Comparison of ENCODE assay signal across 9 mouse cellular contexts in genomic region chr6:108661890-108662289, GRCm38 (mm10). TPM values are rescaled to one million over a fixed set of nuclear protein-coding genes. Genes with fewer than 3 reads are reported as not detected.
DNase-seq lines count a peak whose midpoint lies in the region; ATAC-seq and TF ChIP-seq lines count a peak whose summit lies in the region.
"Had no signal": no experiment of that assay in that cellular context is flagged by ENCODE, and none has a peak within 500 bp of the region (broad histone marks: within the 10 kb centered on the region; RNA-seq: fewer than 3 reads in every experiment).

No protein-coding gene starts in this region.

- TF ChIP-seq EP300 in CH12.LX (IDR thresholded peaks at IDR 0.05; ENCODE audit: low read length) = no peak

- H3K27me3 ChIP-seq in heart, embryonic 11.5 days (ENCODE audit: control insufficient read depth, insufficient read depth, low read length) = no peaks in the 10 kb centered on the region
- no peaks in the 10 kb centered on the region for H3K27me3 ChIP-seq in CH12.LX (replicated peaks)
- H3K27me3 ChIP-seq in forebrain, embryonic 13.5 days = no peaks in the 10 kb centered on the region
- peaks cover 56% of the 10 kb centered on the region for H3K27me3 ChIP-seq in liver, embryonic 15.5 days

- H3K27ac ChIP-seq in heart, embryonic 11.5 days (ENCODE audit: low read depth, low read length) = no peak overlapping the region
- H3K27ac ChIP-seq in CH12.LX (ENCODE audit: insufficient read depth, low read depth) = peak overlapping the region; percentile 43; the same call in 1 of the 2 replicates
- no peak overlapping the region for H3K27ac ChIP-seq in forebrain, embryonic 13.5 days
- H3K27ac ChIP-seq in liver, embryonic 15.5 days (replicated peaks) = no peak overlapping the region

- TF ChIP-seq RAD21 in CH12.LX (IDR thresholded peaks at IDR 0.05; ENCODE audit: low read depth, low read length) = no peak

- no peak for ATAC-seq in heart, embryonic 11.5 days (replicated peaks; ENCODE audit: insufficient number of reproducible peaks, low FRiP score, low TSS enrichment)
- ATAC-seq in forebrain, embryonic 13.5 days = no peak
- ATAC-seq in liver, embryonic 15.5 days (ENCODE audit: insufficient read depth) = no peak
- ATAC-seq in megakaryocyte progenitor cell, adult 5-6 weeks (replicated peaks; ENCODE audit: poor library complexity) = no peak

- peaks cover 53% of the 10 kb centered on the region for H3K79me2 ChIP-seq in CH12.LX (replicated peaks; ENCODE audit: control insufficient read depth, extremely low read depth, insufficient read depth, poor library complexity, severe bottlenecking)

- TF ChIP-seq POLR2A in CH12.LX (IDR thresholded peaks at IDR 0.05; ENCODE audit: low read depth, low read length) = no peak

- no peak for TF ChIP-seq CTCF in CH12.LX (conservative IDR thresholded peaks at IDR 0.05 in 1 of 2, IDR thresholded peaks at IDR 0.05 in 1 of 2; ENCODE audit: low read depth in 2 of 2, low read length in 2 of 2)

- peaks cover 21% of the 10 kb centered on the region for H3K4me1 ChIP-seq in heart, embryonic 11.5 days (ENCODE audit: control insufficient read depth, insufficient read depth, low read length)
- H3K4me1 ChIP-seq in CH12.LX (ENCODE audit: control insufficient read depth in 1 of 2, insufficient read depth in 2 of 2) = peaks cover 7 to 36% of the 10 kb centered on the region in 2 experiments; a peak in 3 of 4 replicates
- peaks cover 33% of the 10 kb centered on the region for H3K4me1 ChIP-seq in forebrain, embryonic 13.5 days
- H3K4me1 ChIP-seq in liver, embryonic 15.5 days (replicated peaks) = peaks cover 20% of the 10 kb centered on the region

- in situ Hi-C loops in CH12.LX (cut with MboI; ENCODE audit: low pct_ligation_motif_present, low pct_unique_long_range_greater_than_20kb, low sequenced_read_pairs) = loop anchor here (5.0 kb wide), 1 partner anchor 110 kb away; no protein-coding TSS in a partner anchor

- peak overlapping the region; percentile 84 for H3K4me2 ChIP-seq in heart, embryonic 11.5 days
- H3K4me2 ChIP-seq in CH12.LX (ENCODE audit: insufficient read depth, low read depth, poor library complexity, severe bottlenecking) = peak overlapping the region; percentile 89
- H3K4me2 ChIP-seq in forebrain, embryonic 13.5 days = peak overlapping the region; percentile 96
- peak overlapping the region; percentile 65 for H3K4me2 ChIP-seq in liver, embryonic 15.5 days

- WGBS in heart, embryonic 11.5 days (ENCODE audit: insufficient replicate concordance) = 42% methylated on average over 6 of the region's 6 CpGs
- WGBS in forebrain, embryonic 13.5 days = 50% methylated on average over 6 of the region's 6 CpGs
- WGBS in liver, embryonic 15.5 days (ENCODE audit: insufficient replicate concordance) = 43% methylated on average over 6 of the region's 6 CpGs

- peak overlapping the region; percentile 53 for H3K4me3 ChIP-seq in heart, embryonic 11.5 days (ENCODE audit: low read depth, low read length)
- peak overlapping the region; percentile 63 to 99 (median 95) for H3K4me3 ChIP-seq in CH12.LX (replicated peaks in 1 of 3; ENCODE audit: low read depth in 2 of 3, low read length in 2 of 3, poor library complexity in 1 of 3)
- peak overlapping the region; percentile 50 for H3K4me3 ChIP-seq in forebrain, embryonic 13.5 days
- peak overlapping the region; percentile 51 for H3K4me3 ChIP-seq in liver, embryonic 15.5 days (replicated peaks)

- no peaks in the 10 kb centered on the region for H3K9me3 ChIP-seq in heart, embryonic 11.5 days (replicated peaks; ENCODE audit: control insufficient read depth, low read length)
- H3K9me3 ChIP-seq in CH12.LX (replicated peaks; ENCODE audit: low read length) = no peaks in the 10 kb centered on the region
- no peaks in the 10 kb centered on the region for H3K9me3 ChIP-seq in forebrain, embryonic 13.5 days (replicated peaks)
- H3K9me3 ChIP-seq in liver, embryonic 15.5 days (replicated peaks) = no peaks in the 10 kb centered on the region
- H3K9me3 ChIP-seq: G1E had no signal

- peaks cover 7% of the 10 kb centered on the region; the same call in 1 of the 2 replicates for H3K36me3 ChIP-seq in heart, embryonic 11.5 days (ENCODE audit: control insufficient read depth, insufficient read depth, low read length)
- peaks cover 25 to 37% of the 10 kb centered on the region in 2 experiments for H3K36me3 ChIP-seq in CH12.LX (replicated peaks in 1 of 2; ENCODE audit: control insufficient read depth in 1 of 2, insufficient read depth in 1 of 2, low read length in 1 of 2)
- peaks cover 16% of the 10 kb centered on the region for H3K36me3 ChIP-seq in forebrain, embryonic 13.5 days (ENCODE audit: poor library complexity, severe bottlenecking)
- H3K36me3 ChIP-seq in liver, embryonic 15.5 days (replicated peaks) = peaks cover 14% of the 10 kb centered on the region
- H3K36me3 ChIP-seq: G1E had no signal

- dilution Hi-C loops in CH12.LX (cut with MboI; ENCODE audit: extremely low pct_ligation_motif_present, extremely low pct_unique_long_range_greater_than_20kb, low sequenced_read_pairs) = no loop called here

- peak overlapping the region; percentile 83 for H3K9ac ChIP-seq in heart, embryonic 11.5 days (ENCODE audit: low read depth, low read length)
- peak overlapping the region; percentile 97 for H3K9ac ChIP-seq in CH12.LX (ENCODE audit: insufficient read depth, low read depth)
- peak overlapping the region; percentile 61 for H3K9ac ChIP-seq in forebrain, embryonic 13.5 days
- no peak overlapping the region; the same call in 1 of the 2 replicates for H3K9ac ChIP-seq in liver, embryonic 15.5 days

- no peak for DNase-seq in heart, postnatal 4 days
- DNase-seq in CH12.LX (ENCODE audit: extremely low read depth) = no peak
- DNase-seq in layer of hippocampus, postnatal 10 days (ENCODE audit: low spot score in 2 of 2) = no peak
- no peak for DNase-seq in layer of hippocampus, adult 18-20 months (ENCODE audit: low spot score in 2 of 2)

TF ChIP-seq in CH12.LX, 34 proteins besides CTCF, POLR2A, EP300 and RAD21:
- TF ChIP-seq E2F4 (IDR thresholded peaks at IDR 0.05; ENCODE audit: insufficient replicate concordance, low read depth, low read length) = no peak
- no peak for TF ChIP-seq SMC3 (IDR thresholded peaks at IDR 0.05; ENCODE audit: low read depth, low read length)
- no peak for TF ChIP-seq TBP (conservative IDR thresholded peaks at IDR 0.05; ENCODE audit: low read depth, low read length)
- peak; percentile 60 for TF ChIP-seq MAZ (IDR thresholded peaks at IDR 0.05; ENCODE audit: low read depth, low read length)
- 0 out of 2 replicates have a peak, but pooled peaks have one; percentile 21 for TF ChIP-seq KAT2A (IDR thresholded peaks at IDR 0.05; ENCODE audit: insufficient replicate concordance, low read length)
- 0 out of 2 replicates have a peak, but pooled peaks have one; percentile 6 for TF ChIP-seq MYC (IDR thresholded peaks at IDR 0.05; ENCODE audit: low read depth, low read length)
- peak; percentile 73; the same call in 1 of the 2 replicates for TF ChIP-seq SIN3A (IDR thresholded peaks at IDR 0.05; ENCODE audit: low read length)
- peak; percentile 27; the same call in 1 of the 2 replicates for TF ChIP-seq MAX (IDR thresholded peaks at IDR 0.05; ENCODE audit: low read length)
- TF ChIP-seq CHD1 (IDR thresholded peaks at IDR 0.05; ENCODE audit: low read depth, low read length) = peak; percentile 86; the same call in 1 of the 2 replicates
- TF ChIP-seq ZMIZ1 (IDR thresholded peaks at IDR 0.05; ENCODE audit: low read depth, low read length) = peak; percentile 12; the same call in 1 of the 2 replicates
- no peak for TF ChIP-seq JUND (conservative IDR thresholded peaks at IDR 0.05; ENCODE audit: low read depth, low read length)

RNA-seq across cellular contexts. Expression of gene Bhlhe40, which starts 1.5 kb away (rescaled TPM):
- polyA plus RNA-seq in heart, embryonic 11.5 days (2014; fragmentation: Nextera tagmentation; extraction: Ambion mirVana) = 15.2 and 16.2 TPM in 2 replicates
- total RNA-seq in heart, postnatal 4 days (2021) = 10 to 100 TPM; 59.9 to 74.1 TPM
- total RNA-seq in CH12.LX (2012; rRNA removed) = 77.7 and 130 TPM in 2 replicates
- 44.6 and 55.4 TPM in 2 replicates for total RNA-seq in CH12.LX (2014; rRNA removed)
- 109 and 117 TPM in 2 replicates for polyA plus RNA-seq in CH12.LX (2012; ENCODE audit: insufficient read length, low read depth)
- 6.8 and 8.1 TPM in 2 replicates for polyA plus RNA-seq in forebrain, embryonic 13.5 days (2015; fragmentation: Nextera tagmentation; extraction: Ambion mirVana)
- polyA plus RNA-seq in liver, embryonic 15.5 days (2015; fragmentation: Nextera tagmentation; extraction: Ambion mirVana) = 13.2 and 14.0 TPM in 2 replicates
- 10 to 100 TPM; 36.9 to 49.7 TPM for total RNA-seq in layer of hippocampus, postnatal 10 days (2021)
- 100 to 1,000 TPM; 119 to 123 TPM for total RNA-seq in layer of hippocampus, adult 18-20 months (2021)
- total RNA-seq in megakaryocyte progenitor cell, adult 5-6 weeks (2015) = 3.4 and 3.5 TPM in 2 replicates
- 2.9 and 4.1 TPM in 2 replicates for total RNA-seq in megakaryocyte progenitor cell, adult 5-6 weeks (2017)

Comparison
In these comparisons a context has a peak if more than half of its experiments do, and no peak if none do; other contexts are left out.
1. RNA of gene Bhlhe40, which starts 1.5 kb away (total RNA-seq): 44.6 to 130 TPM in CH12.LX, 119 to 123 TPM in layer of hippocampus, adult 18-20 months, 59.9 to 74.1 TPM in heart, postnatal 4 days and 36.9 to 49.7 TPM in layer of hippocampus, postnatal 10 days; 2.9 to 4.1 TPM in megakaryocyte progenitor cell, adult 5-6 weeks; every median in the first group is over 4 times any median in the second.
2. Peak in every context shown above with its lines, with median percentiles within 50 percentile points of each other: H3K4me2 ChIP-seq and H3K4me3 ChIP-seq.